Mouse (Mus musculus): ENCODE measurements around the gene F8a.
"Not testable (repeated sequence)": the region's sequence is repeated elsewhere in the genome, so short reads cannot be mapped to it uniquely, and the experiment has no call there.

F8a gene

DNA sequence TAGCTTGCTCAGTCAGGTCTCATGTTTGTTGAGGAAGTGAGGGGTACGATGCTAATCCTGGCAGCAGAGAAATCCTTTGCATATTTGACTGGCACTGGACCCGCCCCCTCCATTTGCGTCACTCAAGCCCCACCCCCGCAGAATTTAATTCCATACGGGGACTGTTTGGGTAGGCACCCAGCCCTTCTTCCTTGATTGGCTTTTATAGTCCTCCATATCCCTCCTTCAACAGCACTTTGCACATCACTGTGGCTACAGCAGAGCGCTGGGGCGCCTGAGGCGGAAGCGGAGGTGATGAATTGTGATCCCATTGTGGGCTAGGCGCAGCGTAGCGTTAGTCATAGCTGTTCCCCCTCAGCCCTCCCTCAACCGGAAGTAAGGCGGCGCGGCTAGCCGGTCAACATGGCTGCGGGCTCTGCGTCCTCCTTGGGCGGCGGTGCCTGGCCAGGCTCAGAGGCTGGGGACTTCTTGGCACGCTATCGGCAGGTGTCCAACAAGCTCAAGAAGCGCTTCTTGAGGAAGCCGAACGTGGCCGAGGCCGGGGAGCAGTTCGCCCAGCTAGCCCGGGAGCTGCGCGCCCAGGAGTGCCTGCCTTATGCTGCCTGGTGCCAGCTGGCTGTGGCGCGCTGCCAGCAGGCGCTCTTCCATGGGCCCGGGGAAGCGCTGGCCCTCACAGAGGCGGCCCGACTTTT lies at the start of gene F8a:
F8a (plus strand) TSS at position 378 of the 692 bp plus-strand sequence.
- DNase-seq = peak; percentile 87

DNA sequence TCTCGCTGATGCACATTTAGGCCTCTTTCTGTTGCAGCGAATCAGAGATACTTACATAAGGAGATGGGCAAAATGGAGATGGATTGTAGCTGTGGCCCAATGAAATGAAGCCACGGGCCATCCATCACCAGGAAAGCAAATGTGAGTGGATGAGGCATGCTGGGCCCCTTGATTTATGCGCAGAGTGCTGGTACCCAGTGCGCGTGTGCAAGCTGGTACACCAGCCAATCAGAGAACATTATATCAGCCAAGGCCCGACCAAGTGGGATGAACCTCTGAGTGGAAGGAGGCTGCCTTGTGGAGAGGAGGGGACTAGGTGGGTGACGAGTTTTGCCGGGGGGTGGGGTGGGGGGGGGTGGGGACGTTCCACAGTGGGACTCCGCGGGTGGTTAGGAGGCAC lies 36.2 kb upstream of the F8a start, which contains the start of gene Xlr3b:
Xlr3b (plus strand) TSS at position 274 of the 400 bp plus-strand sequence.
- DNase-seq = peak; percentile 7

DNA sequence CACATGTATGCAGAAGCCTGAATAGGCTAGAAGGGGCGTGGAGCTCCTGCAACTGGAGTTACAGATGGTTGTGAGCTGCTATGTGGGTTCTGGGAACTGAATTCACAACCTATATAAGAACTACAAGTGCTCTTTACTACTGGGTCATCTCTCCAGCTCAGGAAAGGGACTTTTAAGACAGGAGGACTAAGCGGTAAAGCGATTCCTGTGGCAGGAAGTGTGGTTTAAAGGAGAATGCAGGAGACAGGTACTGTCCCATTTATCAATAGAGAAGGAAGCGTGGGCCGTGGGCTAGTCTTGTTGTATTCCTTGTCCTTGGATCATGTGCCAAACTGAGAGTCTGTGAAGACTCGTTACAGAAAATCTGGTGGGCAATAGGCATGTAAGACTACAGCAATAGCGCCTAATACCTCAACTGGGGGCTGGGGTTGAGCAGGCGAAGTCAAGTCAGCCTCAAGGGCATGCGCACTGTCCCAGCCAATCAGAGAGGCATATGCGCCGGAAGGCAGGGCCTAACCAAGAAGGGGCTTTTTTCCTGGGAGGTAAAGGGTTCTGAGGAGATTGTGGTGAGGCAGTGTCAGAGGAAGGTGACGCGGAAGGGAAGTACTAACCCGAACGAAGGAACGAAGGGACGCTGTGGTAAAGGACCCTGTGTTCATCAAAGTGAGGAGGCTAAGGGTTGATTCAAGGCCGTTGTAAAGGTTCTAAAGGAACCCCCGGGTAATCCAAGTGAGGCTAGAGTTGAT lies 14.1 kb upstream of the F8a start, which contains the start of gene Xlr4b:
Xlr4b (plus strand) TSS at position 515 of the 746 bp plus-strand sequence.
- DNase-seq = not testable (repeated sequence)

DNA sequence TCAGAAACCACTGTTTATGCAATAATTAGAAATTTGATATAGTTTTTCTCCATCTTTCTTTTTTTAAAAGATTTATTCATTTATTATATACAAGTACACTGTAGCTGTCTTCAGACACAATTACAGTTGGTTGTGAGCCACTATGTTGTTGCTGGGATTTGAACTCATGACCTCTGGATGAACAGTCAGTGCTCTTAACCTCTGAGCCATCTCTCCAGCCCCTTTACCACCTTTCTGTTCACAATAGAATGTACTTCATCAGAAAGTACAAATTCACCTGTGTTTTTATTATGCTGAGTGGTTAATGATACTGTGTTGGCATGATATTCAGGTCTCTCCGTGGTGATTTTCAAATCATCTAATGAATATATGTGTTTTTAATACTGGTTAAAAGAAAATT lies 2.7 kb upstream of the F8a start:
- DNase-seq = no peak

DNA sequence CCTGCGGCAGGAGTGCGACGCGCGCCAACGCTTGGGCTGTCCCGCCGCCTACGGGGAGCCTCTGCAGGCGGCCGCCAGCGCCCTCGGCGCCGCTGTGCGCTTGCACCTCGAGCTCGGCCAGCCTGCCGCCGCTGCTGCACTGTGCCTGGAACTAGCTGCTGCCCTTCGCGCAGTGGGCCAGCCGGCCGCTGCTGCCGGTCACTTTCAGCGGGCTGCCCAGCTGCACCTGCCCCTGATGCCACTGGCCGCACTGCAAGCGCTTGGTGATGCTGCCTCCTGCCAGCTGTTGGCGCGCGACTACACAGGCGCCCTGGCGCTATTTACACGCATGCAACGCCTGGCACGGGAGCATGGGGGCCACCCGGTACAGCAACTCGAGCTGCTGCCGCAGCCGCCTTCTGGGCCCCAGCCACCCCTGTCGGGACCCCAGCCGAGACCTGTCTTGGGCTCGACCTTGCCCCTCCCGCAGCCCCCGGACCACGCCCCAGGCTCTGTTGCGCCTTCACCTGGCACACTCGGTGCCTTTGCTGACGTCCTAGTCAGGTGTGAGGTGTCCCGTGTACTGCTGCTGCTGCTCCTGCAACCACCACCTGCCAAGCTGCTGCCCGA lies 619 bp downstream of the F8a start:
- DNase-seq = peak; percentile 63

DNA sequence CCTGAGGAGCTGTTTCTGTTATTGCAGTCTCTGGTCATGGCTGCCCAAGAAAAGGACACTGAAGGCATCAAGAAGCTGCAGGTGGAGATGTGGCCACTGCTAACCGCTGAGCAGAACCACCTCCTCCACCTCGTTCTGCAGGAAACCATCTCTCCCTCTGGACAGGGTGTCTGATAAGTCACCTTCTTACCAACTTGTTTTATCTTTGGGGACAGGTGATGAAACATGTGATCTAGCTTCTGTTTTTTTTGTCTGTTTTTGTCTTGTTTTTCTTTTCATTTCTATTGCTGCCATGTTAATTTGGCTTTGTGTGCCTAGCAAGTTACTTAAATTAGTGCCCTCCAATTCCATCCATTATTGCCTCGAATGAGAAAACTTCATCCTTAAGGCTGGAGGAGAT lies 1.2 kb downstream of the F8a start:
- DNase-seq = no peak

DNA sequence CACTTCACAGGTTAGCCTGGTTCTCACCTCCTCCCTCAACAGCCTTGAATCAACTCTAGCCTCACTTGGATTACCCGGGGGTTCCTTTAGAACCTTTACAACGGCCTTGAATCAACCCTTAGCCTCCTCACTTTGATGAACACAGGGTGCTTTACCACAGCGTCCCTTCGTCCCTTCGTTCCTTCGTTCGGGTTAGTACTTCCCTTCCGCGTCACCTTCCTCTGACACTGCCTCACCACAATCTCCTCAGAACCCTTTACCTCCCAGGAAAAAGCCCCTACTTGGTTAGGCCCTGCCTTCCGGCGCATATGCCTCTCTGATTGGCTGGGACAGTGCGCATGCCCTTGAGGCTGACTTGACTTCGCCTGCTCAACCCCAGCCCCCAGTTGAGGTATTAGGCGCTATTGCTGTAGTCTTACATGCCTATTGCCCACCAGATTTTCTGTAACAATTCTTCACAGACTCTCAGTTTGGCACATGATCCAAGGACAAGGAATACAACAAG lies 14.8 kb downstream of the F8a start, which contains the start of gene Xlr4c:
Xlr4c (minus strand) TSS at position 310 of the 505 bp plus-strand sequence.
- not testable (repeated sequence) for DNase-seq

DNA sequence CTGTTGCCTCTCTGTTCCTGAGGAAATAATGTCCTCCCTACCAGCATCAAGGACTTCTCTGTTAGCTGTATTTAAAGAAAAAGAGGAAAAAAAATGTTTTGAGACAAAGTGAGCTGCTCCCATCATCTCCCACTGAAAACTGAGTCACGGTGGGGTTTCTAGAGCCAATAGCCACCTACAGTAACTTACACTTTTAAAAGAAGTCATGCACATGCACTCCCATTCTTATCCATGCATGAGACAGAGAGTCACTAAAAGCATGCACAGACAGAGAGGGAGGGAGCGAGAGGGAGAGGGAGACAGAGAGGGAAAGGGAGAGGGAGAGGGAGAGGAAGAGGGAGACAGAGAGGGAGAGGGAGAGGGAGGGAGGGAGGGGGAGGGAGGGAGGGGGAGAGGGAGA lies 34.3 kb downstream of the F8a start:
- DNase-seq = not testable (repeated sequence)

DNA sequence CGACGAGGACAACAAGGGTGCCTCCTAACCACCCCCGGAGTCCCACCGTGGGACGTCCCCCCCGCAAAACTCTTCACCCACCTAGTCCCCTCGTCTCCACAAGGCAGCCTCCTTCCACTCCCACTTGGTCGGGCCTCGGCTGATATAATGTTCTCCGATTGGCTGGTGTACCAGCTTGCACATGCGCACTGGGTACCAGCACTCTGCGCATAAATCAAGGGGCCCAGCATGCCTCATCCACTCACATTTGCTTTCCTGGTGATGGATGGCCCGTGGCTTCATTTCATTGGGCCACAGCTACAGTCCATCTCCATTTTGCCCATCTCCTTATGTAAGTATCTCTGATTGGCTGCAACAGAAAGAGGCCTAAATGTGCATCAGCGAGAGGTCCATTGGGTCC lies 37.2 kb downstream of the F8a start, which contains the start of gene Xlr3c:
Xlr3c (minus strand) TSS at position 121 of the 400 bp plus-strand sequence.
- not testable (repeated sequence) for DNase-seq

All from kidney, postnatal 10 days (tissue).